Mouse (Mus musculus): ENCODE results near the gene Rev1. TPM values are rescaled to one million over a fixed set of nuclear protein-coding genes. Genes with fewer than 3 reads are reported as not detected.

Rev1 gene
- polyA plus RNA-seq, 1 experiment from 2014 or later = 20.4 TPM

DNA sequence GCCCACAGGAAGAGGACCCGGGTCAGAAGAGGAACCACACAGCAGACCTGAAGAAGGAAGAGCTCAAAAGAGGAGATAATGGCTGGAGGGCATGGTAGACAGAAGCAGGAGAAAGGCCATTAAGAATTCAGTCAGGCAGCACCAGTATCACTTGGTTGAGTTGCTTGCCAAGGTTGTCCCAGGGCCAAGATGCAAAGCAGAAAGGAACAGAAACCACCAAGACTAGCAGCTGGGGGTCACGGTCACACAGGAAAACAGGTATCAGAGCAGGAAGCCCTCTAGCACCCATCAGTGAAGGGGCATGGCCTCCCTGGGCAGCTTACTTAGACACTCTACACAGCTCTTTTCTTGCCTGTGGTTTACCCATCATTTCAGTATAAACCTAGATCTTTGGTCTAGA is 9.8 kb upstream of the Rev1 start:
- no peak overlapping the region for H3K27ac ChIP-seq (ENCODE audit: low read depth, low read length)
- H3K36me3 ChIP-seq (ENCODE audit: control insufficient read depth, insufficient read depth, low read length) = no peaks in the 10 kb centered on the region
- H3K4me2 ChIP-seq = no peak overlapping the region
- no peaks in the 10 kb centered on the region for H3K4me1 ChIP-seq (ENCODE audit: control insufficient read depth, insufficient read depth, low read length)
- no peaks in the 10 kb centered on the region for H3K9me3 ChIP-seq (replicated peaks; ENCODE audit: control insufficient read depth, low read length)
- no peak overlapping the region for H3K9ac ChIP-seq (ENCODE audit: low read depth, low read length)
- no peak overlapping the region for H3K4me3 ChIP-seq (ENCODE audit: low read depth, low read length)
- ATAC-seq (replicated peaks; ENCODE audit: insufficient number of reproducible peaks, low FRiP score, low TSS enrichment) = no peak
- no peaks in the 10 kb centered on the region for H3K27me3 ChIP-seq (ENCODE audit: control insufficient read depth, insufficient read depth, low read length)
- WGBS (ENCODE audit: insufficient replicate concordance) = 70% methylated on average over 2 of the region's 2 CpGs

DNA sequence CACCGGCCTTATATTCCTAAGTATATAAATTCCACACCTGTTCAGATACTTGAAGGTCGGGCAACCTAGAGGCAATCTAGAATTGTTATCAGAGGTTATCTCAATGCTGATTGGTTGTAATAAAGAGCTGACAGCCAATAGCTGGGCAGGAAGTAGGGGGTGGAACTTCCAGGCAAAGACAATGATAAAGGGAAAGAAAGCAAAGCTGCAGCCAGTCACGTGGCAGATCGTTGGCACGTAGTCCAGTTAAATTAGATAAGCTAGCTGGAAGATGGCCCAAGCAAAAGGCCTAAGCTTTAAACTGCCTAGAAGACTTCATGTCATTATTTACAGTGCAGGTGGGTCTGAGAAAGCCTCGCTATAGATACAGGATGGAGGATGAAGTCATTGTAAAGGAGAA is 3.3 kb upstream of the Rev1 start:
- Histone ChIP-seq H3K27ac (ENCODE audit: low read depth, low read length) (no peak overlapping the region), H3K4me1 (ENCODE audit: control insufficient read depth, insufficient read depth, low read length) (no peaks in the 10 kb centered on the region), H3K9me3 (replicated peaks; ENCODE audit: control insufficient read depth, low read length) (no peaks in the 10 kb centered on the region), H3K9ac (ENCODE audit: low read depth, low read length) (no peak overlapping the region), H3K4me2 (no peak overlapping the region), H3K36me3 (ENCODE audit: control insufficient read depth, insufficient read depth, low read length) (no peaks in the 10 kb centered on the region), H3K4me3 (ENCODE audit: low read depth, low read length) (no peak overlapping the region), H3K27me3 (ENCODE audit: control insufficient read depth, insufficient read depth, low read length) (no peaks in the 10 kb centered on the region)
- ATAC-seq (replicated peaks; ENCODE audit: insufficient number of reproducible peaks, low FRiP score, low TSS enrichment) = no peak
- WGBS (ENCODE audit: insufficient replicate concordance) = 51% methylated on average over 6 of the region's 6 CpGs

- 53% methylated on average over 10 of the region's 10 CpGs for WGBS (ENCODE audit: insufficient replicate concordance)
- peak overlapping the region; percentile 84 for H3K4me2 ChIP-seq
- peak overlapping the region; percentile 89; the same call in 1 of the 2 replicates for H3K9ac ChIP-seq (ENCODE audit: low read depth, low read length)
- H3K9me3 ChIP-seq (replicated peaks; ENCODE audit: control insufficient read depth, low read length) = no peaks in the 10 kb centered on the region
- H3K27me3 ChIP-seq (ENCODE audit: control insufficient read depth, insufficient read depth, low read length) = no peaks in the 10 kb centered on the region
- H3K27ac ChIP-seq (ENCODE audit: low read depth, low read length) = no peak overlapping the region
- no peak for ATAC-seq (replicated peaks; ENCODE audit: insufficient number of reproducible peaks, low FRiP score, low TSS enrichment)
- peaks cover 8% of the 10 kb centered on the region for H3K4me1 ChIP-seq (ENCODE audit: control insufficient read depth, insufficient read depth, low read length)
- H3K36me3 ChIP-seq (ENCODE audit: control insufficient read depth, insufficient read depth, low read length) = no peaks in the 10 kb centered on the region
- no peak overlapping the region for H3K4me3 ChIP-seq (ENCODE audit: low read depth, low read length)
Observed at GRCm38 (mm10) chr1:38130715-38131483, 1.3 kb upstream of the Rev1 start.

GRCm38 (mm10) chr1:38128919-38129436 is 623 bp downstream of the Rev1 start:
- no peaks in the 10 kb centered on the region for H3K9me3 ChIP-seq (replicated peaks; ENCODE audit: control insufficient read depth, low read length)
- H3K36me3 ChIP-seq (ENCODE audit: control insufficient read depth, insufficient read depth, low read length) = no peaks in the 10 kb centered on the region
- ATAC-seq (replicated peaks; ENCODE audit: insufficient number of reproducible peaks, low FRiP score, low TSS enrichment) = no peak; the same call in 1 of the 2 replicates
- H3K4me2 ChIP-seq = peak overlapping the region; percentile 84
- H3K27me3 ChIP-seq (ENCODE audit: control insufficient read depth, insufficient read depth, low read length) = no peaks in the 10 kb centered on the region
- peak overlapping the region; percentile 89 for H3K9ac ChIP-seq (ENCODE audit: low read depth, low read length)
- peak overlapping the region; percentile 95 for H3K27ac ChIP-seq (ENCODE audit: low read depth, low read length)
- WGBS (ENCODE audit: insufficient replicate concordance) = 0% methylated on average over 49 of the region's 68 CpGs
- H3K4me1 ChIP-seq (ENCODE audit: control insufficient read depth, insufficient read depth, low read length) = peaks cover 8% of the 10 kb centered on the region
- peak overlapping the region; percentile 84 for H3K4me3 ChIP-seq (ENCODE audit: low read depth, low read length)

GRCm38 (mm10) chr1:38127036-38127435 is 2.6 kb downstream of the Rev1 start:
- no peak for ATAC-seq (replicated peaks; ENCODE audit: insufficient number of reproducible peaks, low FRiP score, low TSS enrichment)
- H3K4me2 ChIP-seq = no peak overlapping the region

GRCm38 (mm10) chr1:38126426-38126825 is 3.2 kb downstream of the Rev1 start:
- no peak overlapping the region for H3K9ac ChIP-seq (ENCODE audit: low read depth, low read length)
- no peaks in the 10 kb centered on the region for H3K36me3 ChIP-seq (ENCODE audit: control insufficient read depth, insufficient read depth, low read length)
- no peak overlapping the region for H3K27ac ChIP-seq (ENCODE audit: low read depth, low read length)
- H3K4me3 ChIP-seq (ENCODE audit: low read depth, low read length) = no peak overlapping the region
- ATAC-seq (replicated peaks; ENCODE audit: insufficient number of reproducible peaks, low FRiP score, low TSS enrichment) = no peak
- H3K27me3 ChIP-seq (ENCODE audit: control insufficient read depth, insufficient read depth, low read length) = no peaks in the 10 kb centered on the region
- no peak overlapping the region for H3K4me2 ChIP-seq
- peaks cover 10% of the 10 kb centered on the region for H3K4me1 ChIP-seq (ENCODE audit: control insufficient read depth, insufficient read depth, low read length)
- H3K9me3 ChIP-seq (replicated peaks; ENCODE audit: control insufficient read depth, low read length) = no peaks in the 10 kb centered on the region
- WGBS (ENCODE audit: insufficient replicate concordance) = 69% methylated on average over 3 of the region's 3 CpGs

More at GRCm38 (mm10) chr1:38127036-38127435, 2.6 kb downstream of the Rev1 start:
- Histone ChIP-seq H3K9me3 (replicated peaks; ENCODE audit: control insufficient read depth, low read length) (no peaks in the 10 kb centered on the region), H3K27me3 (ENCODE audit: control insufficient read depth, insufficient read depth, low read length) (no peaks in the 10 kb centered on the region), H3K4me3 (ENCODE audit: low read depth, low read length) (no peak overlapping the region), H3K27ac (ENCODE audit: low read depth, low read length) (no peak overlapping the region), H3K36me3 (ENCODE audit: control insufficient read depth, insufficient read depth, low read length) (no peaks in the 10 kb centered on the region), H3K9ac (ENCODE audit: low read depth, low read length) (no peak overlapping the region), H3K4me1 (ENCODE audit: control insufficient read depth, insufficient read depth, low read length) (peaks cover 8% of the 10 kb centered on the region)

GRCm38 (mm10) chr1:38124261-38124660 is 5.3 kb downstream of the Rev1 start:
- no peak overlapping the region for H3K27ac ChIP-seq (ENCODE audit: low read depth, low read length)
- no peak overlapping the region for H3K4me2 ChIP-seq
- H3K4me1 ChIP-seq (ENCODE audit: control insufficient read depth, insufficient read depth, low read length) = peaks cover 10% of the 10 kb centered on the region
- H3K36me3 ChIP-seq (ENCODE audit: control insufficient read depth, insufficient read depth, low read length) = no peaks in the 10 kb centered on the region
- no peak overlapping the region for H3K9ac ChIP-seq (ENCODE audit: low read depth, low read length)
- H3K27me3 ChIP-seq (ENCODE audit: control insufficient read depth, insufficient read depth, low read length) = no peaks in the 10 kb centered on the region
- no peak overlapping the region for H3K4me3 ChIP-seq (ENCODE audit: low read depth, low read length)
- H3K9me3 ChIP-seq (replicated peaks; ENCODE audit: control insufficient read depth, low read length) = no peaks in the 10 kb centered on the region
- ATAC-seq (replicated peaks; ENCODE audit: insufficient number of reproducible peaks, low FRiP score, low TSS enrichment) = no peak

DNA sequence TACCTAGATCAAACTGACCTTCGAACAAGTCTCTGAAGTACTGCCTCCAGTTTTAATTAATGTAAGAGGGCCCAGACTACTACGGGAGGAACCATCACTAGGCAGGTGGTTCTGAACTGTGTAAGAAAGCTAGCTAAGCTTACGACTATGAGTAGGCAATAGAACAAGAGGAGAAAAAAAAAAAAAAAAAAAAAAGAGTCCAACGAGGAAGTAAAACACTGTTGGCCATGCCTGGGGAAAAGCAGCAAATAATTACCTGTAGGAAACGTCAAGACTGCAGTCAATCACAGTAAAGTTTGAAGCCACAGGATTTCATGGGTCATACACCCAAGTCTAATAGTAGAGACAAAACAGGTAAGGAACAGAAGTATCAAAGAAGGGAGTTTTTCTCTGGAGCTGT is 8.7 kb downstream of the Rev1 start:
- Histone ChIP-seq H3K9me3 (replicated peaks; ENCODE audit: control insufficient read depth, low read length) (no peaks in the 10 kb centered on the region), H3K27ac (ENCODE audit: low read depth, low read length) (no peak overlapping the region), H3K4me1 (ENCODE audit: control insufficient read depth, insufficient read depth, low read length) (peaks cover 6% of the 10 kb centered on the region; the same call in 1 of the 2 replicates), H3K27me3 (ENCODE audit: control insufficient read depth, insufficient read depth, low read length) (no peaks in the 10 kb centered on the region), H3K36me3 (ENCODE audit: control insufficient read depth, insufficient read depth, low read length) (no peaks in the 10 kb centered on the region), H3K4me2 (no peak overlapping the region), H3K9ac (ENCODE audit: low read depth, low read length) (no peak overlapping the region), H3K4me3 (ENCODE audit: low read depth, low read length) (no peak overlapping the region)
- 82% methylated on average over 5 of the region's 5 CpGs for WGBS (ENCODE audit: insufficient replicate concordance)
- ATAC-seq (replicated peaks; ENCODE audit: insufficient number of reproducible peaks, low FRiP score, low TSS enrichment) = no peak

DNA sequence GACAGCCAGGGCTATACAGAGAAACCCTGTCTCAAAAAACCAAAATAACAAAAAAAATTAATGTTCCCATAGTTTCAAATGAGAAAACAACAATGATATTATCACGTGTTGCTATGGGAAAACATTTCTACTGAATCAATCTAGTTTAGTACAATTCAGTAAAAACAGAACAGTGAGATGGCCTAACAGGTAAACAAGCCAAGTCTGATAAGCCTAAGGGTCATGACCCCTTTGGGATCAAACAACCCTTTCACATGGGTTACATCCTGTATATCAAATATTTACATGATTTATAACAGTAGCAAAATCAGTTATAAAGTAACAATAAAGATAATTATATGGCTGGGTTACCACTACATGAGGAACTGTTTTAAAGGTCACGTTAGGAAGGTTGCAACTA is 11.0 kb downstream of the Rev1 start:
- no peak overlapping the region for H3K9ac ChIP-seq (ENCODE audit: low read depth, low read length)
- no peak overlapping the region for H3K4me3 ChIP-seq (ENCODE audit: low read depth, low read length)
- H3K27ac ChIP-seq (ENCODE audit: low read depth, low read length) = no peak overlapping the region
- H3K9me3 ChIP-seq (replicated peaks; ENCODE audit: control insufficient read depth, low read length) = no peaks in the 10 kb centered on the region
- no peak for ATAC-seq (replicated peaks; ENCODE audit: insufficient number of reproducible peaks, low FRiP score, low TSS enrichment)
- no peaks in the 10 kb centered on the region for H3K27me3 ChIP-seq (ENCODE audit: control insufficient read depth, insufficient read depth, low read length)
- H3K4me1 ChIP-seq (ENCODE audit: control insufficient read depth, insufficient read depth, low read length) = peaks cover 6% of the 10 kb centered on the region; the same call in 1 of the 2 replicates
- no peak overlapping the region for H3K4me2 ChIP-seq
- no peaks in the 10 kb centered on the region for H3K36me3 ChIP-seq (ENCODE audit: control insufficient read depth, insufficient read depth, low read length)
- 93% methylated on average over 2 of the region's 2 CpGs for WGBS (ENCODE audit: insufficient replicate concordance)

Data from heart, embryonic 11.5 days (tissue).